Mouse (Mus musculus) kidney, adult 2 months (tissue): ENCODE measurements around the gene Taar6. TPM values are rescaled to one million over a fixed set of nuclear protein-coding genes. Genes with fewer than 3 reads are reported as not detected.

ENCODE experiments used
- DNase-seq: peaks from one replicate; pipeline ENCODE4 v3.0.0; 2021
- H3K27ac ChIP-seq: fragments of 200-500 bp; 2 replicates; pipeline ENCODE4 v1.5.1; 2012; ENCODE audit warnings: low read depth, low read length, control low read depth, inconsistent platforms; ENCODE audit not compliant: insufficient read depth
- H3K27me3 ChIP-seq: fragments of 200-500 bp; replicated peaks from 2 replicates; pipeline ENCODE4 v1.6.1; 2012; ENCODE audit warnings: mild to moderate bottlenecking, moderate library complexity, low read length, inconsistent platforms; ENCODE audit not compliant: control insufficient read depth, insufficient read depth
- H3K36me3 ChIP-seq: fragments of 200-500 bp; 2 replicates; pipeline ENCODE4 v1.6.1; 2012; ENCODE audit warnings: mild to moderate bottlenecking, moderate library complexity, low read length, inconsistent platforms; ENCODE audit not compliant: control insufficient read depth, insufficient read depth
- H3K4me1 ChIP-seq: fragments of 200-500 bp; 2 replicates; pipeline ENCODE4 v1.6.1; 2011; ENCODE audit warnings: low read length; ENCODE audit not compliant: control insufficient read depth, insufficient read depth
- H3K4me3 ChIP-seq: fragments of 200-500 bp; 2 replicates; pipeline ENCODE4 v1.5.1; 2011; ENCODE audit warnings: mild to moderate bottlenecking, low read depth, low read length, control low read depth; ENCODE audit not compliant: insufficient read depth
- CTCF ChIP-seq: fragments of 200-500 bp; conservative IDR thresholded peaks from 2 replicates; pipeline ENCODE4 v1.5.1; 2011; ENCODE audit warnings: low read depth, mild to moderate bottlenecking, control low read depth, low read length, moderate library complexity, mixed read lengths; ENCODE audit not compliant: insufficient read depth, insufficient read length
- POLR2A ChIP-seq: fragments of 200-500 bp; IDR thresholded peaks from one replicate; pipeline ENCODE4 v1.6.1; 2011; ENCODE audit warnings: low read depth, low read length, control low read depth
- WGBS: fragments of 180-500 bp; shearing (Covaris S2); methylation state at CpG from one replicate; pipeline ENCODE4 v1.1.7; 2018; 5-methylcytosine and 5-hydroxymethylcytosine counted together
- polyA plus RNA-seq: library from polyadenylated mRNA; depleted of rRNA; stranded (reverse); fragments of >200 nt; gene quantifications from 2 replicates; pipeline ENCODE4 v1.2.3, GENCODE M21; 2012; rRNA removed

Gene Taar6
- polyA plus RNA-seq, 1 experiment = not detected

- no peaks in the 10 kb centered on the region; the same call in 1 of the 2 replicates for H3K27me3 ChIP-seq
- 22% methylated on average over 4 of the region's 4 CpGs for WGBS
- H3K27ac ChIP-seq = no peak overlapping the region
- H3K36me3 ChIP-seq = no peaks in the 10 kb centered on the region
- H3K4me1 ChIP-seq = no peaks in the 10 kb centered on the region
- no peak for TF ChIP-seq CTCF
- no peak for TF ChIP-seq POLR2A
- DNase-seq = no peak
- no peak overlapping the region for H3K4me3 ChIP-seq
These were observed 47.8 kb downstream of the Taar6 start for GRCm38 (mm10) chr10:23937613-23938012.

Other genes with a start within 250 kb of the Taar6 start
- 901 and 1,136 TPM in 2 replicates for gene Rps12, start 198.4 kb downstream of the Taar6 start, polyA plus RNA-seq
- gene Slc18b1, start 188.7 kb downstream of the Taar6 start, polyA plus RNA-seq = 14.8 and 15.6 TPM in 2 replicates
- 0.57 and 0.59 TPM in 2 replicates for gene Vnn3, start 134.2 kb downstream of the Taar6 start, polyA plus RNA-seq
- gene Vnn1, start 91.0 kb downstream of the Taar6 start, polyA plus RNA-seq = 69.6 and 78.5 TPM in 2 replicates
- gene Taar1, start 65.3 kb downstream of the Taar6 start, polyA plus RNA-seq = not detected in 2 replicates
- not detected in 2 replicates for gene Taar2, start 47.1 kb downstream of the Taar6 start, polyA plus RNA-seq
- gene Taar3, start 36.1 kb downstream of the Taar6 start, polyA plus RNA-seq = not detected in 2 replicates
- gene Taar4, start 25.2 kb downstream of the Taar6 start, polyA plus RNA-seq = not detected in 2 replicates
- gene Taar5, start 14.9 kb downstream of the Taar6 start, polyA plus RNA-seq = 0.08 TPM in 1 of 2 replicates, not detected in the other
- gene Taar7a, start 7.8 kb upstream of the Taar6 start, polyA plus RNA-seq = not detected in 2 replicates
- not detected in 2 replicates for gene Taar7b, start 14.3 kb upstream of the Taar6 start, polyA plus RNA-seq
- gene Taar7d, start 41.6 kb upstream of the Taar6 start, polyA plus RNA-seq = not detected in 2 replicates
- not detected in 2 replicates for gene Taar7e, start 52.0 kb upstream of the Taar6 start, polyA plus RNA-seq
- gene Taar7f, start 63.9 kb upstream of the Taar6 start, polyA plus RNA-seq = not detected in 2 replicates
- not detected in 2 replicates for gene Taar8a, start 90.9 kb upstream of the Taar6 start, polyA plus RNA-seq
- not detected in 2 replicates for gene Taar8b, start 106.6 kb upstream of the Taar6 start, polyA plus RNA-seq
- gene Taar8c, start 116.3 kb upstream of the Taar6 start, polyA plus RNA-seq = not detected in 2 replicates
- gene Taar9, start 123.9 kb upstream of the Taar6 start, polyA plus RNA-seq = not detected in 2 replicates
- gene Stx7, start 163.7 kb upstream of the Taar6 start, polyA plus RNA-seq = 168 and 197 TPM in 2 replicates
- gene Moxd1, start 237.9 kb upstream of the Taar6 start, polyA plus RNA-seq = 0.06 and 0.23 TPM in 2 replicates